ENCODE assay signal across 19 mouse cellular contexts in the genomic region with DNA sequence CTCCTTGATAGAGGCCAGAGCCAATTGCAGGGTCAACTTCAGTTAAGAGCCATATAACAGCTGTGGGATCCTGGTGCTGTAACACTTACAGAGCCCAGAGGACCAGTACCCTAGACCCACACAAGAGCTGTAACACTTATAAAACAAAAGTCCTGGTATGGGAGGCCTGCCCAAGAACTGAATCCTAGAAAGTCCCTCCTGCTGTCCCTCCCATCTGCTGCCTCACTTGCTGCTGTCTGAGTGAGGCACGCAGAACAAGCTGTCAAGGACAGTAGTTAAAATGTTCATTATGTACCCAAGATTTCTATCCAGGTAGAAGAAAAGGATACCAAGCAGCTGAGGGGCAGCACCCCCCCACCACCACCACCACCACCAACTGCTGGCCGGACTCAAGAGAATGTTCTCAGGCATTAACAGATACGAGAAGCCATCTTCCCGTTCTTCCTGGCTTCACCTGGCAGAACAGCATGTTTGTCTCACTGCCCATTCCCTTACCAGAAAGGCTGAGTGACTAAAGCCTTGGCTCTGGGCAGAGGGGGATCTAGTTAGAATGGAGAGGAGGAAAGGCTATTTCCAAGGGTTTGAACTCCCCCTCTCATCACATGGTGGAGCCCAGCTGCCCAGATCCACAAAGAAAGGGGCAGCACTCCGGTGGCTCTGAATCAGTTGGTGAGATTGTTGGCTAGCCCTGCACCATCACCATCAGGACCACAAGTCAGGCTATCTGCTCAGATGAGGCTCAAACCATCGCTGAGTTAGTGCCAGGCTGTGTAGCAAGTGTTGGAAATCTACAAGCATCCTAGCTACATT. TPM values are rescaled to one million over a fixed set of nuclear protein-coding genes. Genes with fewer than 3 reads are reported as not detected.
DNase-seq lines count a peak whose midpoint lies in the region; ATAC-seq and TF ChIP-seq lines count a peak whose summit lies in the region.
"Had no signal": no experiment of that assay in that cellular context is flagged by ENCODE, and none has a peak within 500 bp of the region (broad histone marks: within the 10 kb centered on the region; RNA-seq: fewer than 3 reads in every experiment).

No protein-coding gene starts in this region.

- DNase-seq in hindbrain, postnatal 0 days (ENCODE audit: low spot score), result peak; percentile 49
- DNase-seq in hindbrain, embryonic 11.5 days (ENCODE audit: low spot score), result no peak
- peak; percentile 51 to 67 for DNase-seq in right cerebral cortex, postnatal 10 days (ENCODE audit: low spot score in 2 of 2)
- DNase-seq in right cerebral cortex, postnatal 36 days (ENCODE audit: low spot score in 2 of 2), result no peak
- peak; percentile 60 for DNase-seq in cerebellum, adult 9-10 months
- no peak for DNase-seq in stomach, postnatal 0 days (ENCODE audit: low spot score)
- DNase-seq in adipocyte (ENCODE audit: low spot score), result no peak
- DNase-seq: adrenal gland, postnatal 14 days; gastrocnemius, postnatal 36 days; heart, postnatal 4 days; kidney, adult 8-10 months; kidney, postnatal 4 days; right cerebral cortex, postnatal 25 days had no signal

- no peak overlapping the region for H3K4me2 ChIP-seq in hindbrain, postnatal 0 days (ENCODE audit: low read depth, low read length)
- no peak overlapping the region for H3K4me2 ChIP-seq in hindbrain, embryonic 11.5 days (replicated peaks; ENCODE audit: low read depth, low read length)
- H3K4me2 ChIP-seq in stomach, postnatal 0 days (replicated peaks; ENCODE audit: low read depth), result no peak overlapping the region
- H3K4me2 ChIP-seq: embryonic facial prominence, embryonic 13.5 days; heart, embryonic 13.5 days; liver, embryonic 15.5 days; neural tube, embryonic 12.5 days had no signal

- H3K9me3 ChIP-seq in hindbrain, postnatal 0 days (ENCODE audit: low read length), result no peaks in the 10 kb centered on the region
- no peaks in the 10 kb centered on the region for H3K9me3 ChIP-seq in hindbrain, embryonic 11.5 days (ENCODE audit: control insufficient read depth, low read length)
- H3K9me3 ChIP-seq in stomach, postnatal 0 days (ENCODE audit: control insufficient read depth, low read length), result no peaks in the 10 kb centered on the region
- H3K9me3 ChIP-seq: embryonic facial prominence, embryonic 13.5 days; heart, embryonic 13.5 days; liver, embryonic 15.5 days; neural tube, embryonic 12.5 days had no signal

- ATAC-seq in hindbrain, postnatal 0 days, result peak; percentile 68
- no peak for ATAC-seq in hindbrain, embryonic 11.5 days (ENCODE audit: low FRiP score)
- no peak for ATAC-seq in stomach, postnatal 0 days (ENCODE audit: low FRiP score, low TSS enrichment)
- ATAC-seq: inflammation-experienced regulatory T-cells, adult 6 months; lung, postnatal 0 days had no signal

- H3K4me3 ChIP-seq in hindbrain, postnatal 0 days (ENCODE audit: low read length), result no peak overlapping the region
- no peak overlapping the region for H3K4me3 ChIP-seq in hindbrain, embryonic 11.5 days (ENCODE audit: low read depth, low read length)
- no peak overlapping the region for H3K4me3 ChIP-seq in stomach, postnatal 0 days (ENCODE audit: low read depth, low read length)
- H3K4me3 ChIP-seq: embryonic facial prominence, embryonic 13.5 days; heart, embryonic 13.5 days; liver, embryonic 15.5 days; neural tube, embryonic 12.5 days had no signal

- no peaks in the 10 kb centered on the region for H3K27me3 ChIP-seq in hindbrain, postnatal 0 days (ENCODE audit: insufficient read depth, low read length)
- no peaks in the 10 kb centered on the region for H3K27me3 ChIP-seq in hindbrain, embryonic 11.5 days (ENCODE audit: control insufficient read depth, insufficient read depth, low read length)
- no peaks in the 10 kb centered on the region for H3K27me3 ChIP-seq in stomach, postnatal 0 days (ENCODE audit: control insufficient read depth, insufficient read depth, low read length)
- H3K27me3 ChIP-seq: embryonic facial prominence, embryonic 13.5 days; neural tube, embryonic 12.5 days had no signal

- TF ChIP-seq EP300 in stomach, postnatal 0 days (optimal IDR thresholded peaks at IDR 0.05), result no peak

- no peak overlapping the region for H3K9ac ChIP-seq in hindbrain, postnatal 0 days (replicated peaks; ENCODE audit: low read length)
- no peak overlapping the region for H3K9ac ChIP-seq in hindbrain, embryonic 11.5 days (ENCODE audit: low read depth, low read length)
- H3K9ac ChIP-seq in stomach, postnatal 0 days (ENCODE audit: low read length), result no peak overlapping the region
- H3K9ac ChIP-seq: embryonic facial prominence, embryonic 13.5 days; heart, embryonic 13.5 days; liver, embryonic 15.5 days; neural tube, embryonic 12.5 days had no signal

- H3K27ac ChIP-seq in hindbrain, postnatal 0 days, result peak overlapping the region; percentile 73
- H3K27ac ChIP-seq in hindbrain, embryonic 11.5 days (ENCODE audit: low read depth, low read length), result no peak overlapping the region
- H3K27ac ChIP-seq in stomach, postnatal 0 days (replicated peaks), result peak overlapping the region; percentile 8; the same call in 1 of the 2 replicates
- H3K27ac ChIP-seq: embryonic facial prominence, embryonic 13.5 days; heart, embryonic 13.5 days; liver, embryonic 15.5 days; neural tube, embryonic 12.5 days had no signal

- WGBS in hindbrain, postnatal 0 days, result 63% methylated on average over 6 of the region's 6 CpGs
- WGBS in hindbrain, embryonic 11.5 days, result 86% methylated on average over 6 of the region's 6 CpGs
- 73% methylated on average over 6 of the region's 6 CpGs for WGBS in stomach, postnatal 0 days

- TF ChIP-seq CTCF in hindbrain, postnatal 0 days (IDR thresholded peaks at IDR 0.05; ENCODE audit: low read depth), result no peak
- no peak for TF ChIP-seq CTCF in stomach, postnatal 0 days (IDR thresholded peaks at IDR 0.05; ENCODE audit: low read depth)

- no peaks in the 10 kb centered on the region for H3K36me3 ChIP-seq in hindbrain, postnatal 0 days (ENCODE audit: insufficient read depth, low read length)
- no peaks in the 10 kb centered on the region for H3K36me3 ChIP-seq in hindbrain, embryonic 11.5 days (ENCODE audit: control insufficient read depth, insufficient read depth, low read length)
- H3K36me3 ChIP-seq in stomach, postnatal 0 days (ENCODE audit: control insufficient read depth, insufficient read depth, low read length), result no peaks in the 10 kb centered on the region
- H3K36me3 ChIP-seq: embryonic facial prominence, embryonic 13.5 days; heart, embryonic 13.5 days; liver, embryonic 15.5 days; neural tube, embryonic 12.5 days had no signal

- no peaks in the 10 kb centered on the region for H3K4me1 ChIP-seq in hindbrain, postnatal 0 days (ENCODE audit: insufficient read depth, low read length)
- H3K4me1 ChIP-seq in hindbrain, embryonic 11.5 days (replicated peaks; ENCODE audit: control insufficient read depth, insufficient read depth, low read length), result no peaks in the 10 kb centered on the region
- no peaks in the 10 kb centered on the region for H3K4me1 ChIP-seq in stomach, postnatal 0 days (replicated peaks; ENCODE audit: control insufficient read depth, insufficient read depth)
- H3K4me1 ChIP-seq: liver, embryonic 15.5 days; neural tube, embryonic 12.5 days had no signal

RNA-seq across cellular contexts. Expression of a gene that starts 7.4 kb away (rescaled TPM):
- total RNA-seq in hindbrain, postnatal 0 days (2014; rRNA removed), result 0.10 TPM in 1 of 2 replicates, not detected in the other
- 0.44 and 0.49 TPM in 2 replicates for polyA plus RNA-seq in hindbrain, postnatal 0 days (2015; fragmentation: Nextera tagmentation; extraction: Ambion mirVana)
- polyA plus RNA-seq in hindbrain, embryonic 11.5 days (2014; fragmentation: Nextera tagmentation; extraction: Ambion mirVana), result 0.11 TPM in 1 of 2 replicates, not detected in the other
- polyA plus RNA-seq in stomach, postnatal 0 days (2015; fragmentation: Nextera tagmentation; extraction: Ambion mirVana), result 37.0 and 38.3 TPM in 2 replicates
- polyA plus RNA-seq: inflammation-experienced regulatory T-cells, adult 6 months had no signal

RNA-seq across cellular contexts. Expression of a gene that starts 18.1 kb away (rescaled TPM):
- total RNA-seq in hindbrain, postnatal 0 days (2014; rRNA removed), result 14.1 and 19.2 TPM in 2 replicates
- polyA plus RNA-seq in hindbrain, postnatal 0 days (2015; fragmentation: Nextera tagmentation; extraction: Ambion mirVana), result 38.1 and 41.6 TPM in 2 replicates
- polyA plus RNA-seq in hindbrain, embryonic 11.5 days (2014; fragmentation: Nextera tagmentation; extraction: Ambion mirVana), result 44.1 and 49.2 TPM in 2 replicates
- 13.3 and 13.9 TPM in 2 replicates for polyA plus RNA-seq in stomach, postnatal 0 days (2015; fragmentation: Nextera tagmentation; extraction: Ambion mirVana)

RNA-seq across cellular contexts. Expression of a gene that starts 44.0 kb away (rescaled TPM):
- total RNA-seq in hindbrain, postnatal 0 days (2014; rRNA removed), result 26.4 and 41.9 TPM in 2 replicates
- polyA plus RNA-seq in hindbrain, postnatal 0 days (2015; fragmentation: Nextera tagmentation; extraction: Ambion mirVana), result 10.3 and 12.2 TPM in 2 replicates
- 3.6 and 4.0 TPM in 2 replicates for polyA plus RNA-seq in hindbrain, embryonic 11.5 days (2014; fragmentation: Nextera tagmentation; extraction: Ambion mirVana)
- 3.2 and 4.2 TPM in 2 replicates for polyA plus RNA-seq in stomach, postnatal 0 days (2015; fragmentation: Nextera tagmentation; extraction: Ambion mirVana)
- polyA plus RNA-seq: inflammation-experienced regulatory T-cells, adult 6 months had no signal

RNA-seq across cellular contexts. Expression of a gene that starts 54.6 kb away (rescaled TPM):
- total RNA-seq in hindbrain, postnatal 0 days (2014; rRNA removed), result 84.4 and 89.3 TPM in 2 replicates
- polyA plus RNA-seq in hindbrain, postnatal 0 days (2015; fragmentation: Nextera tagmentation; extraction: Ambion mirVana), result 140 and 152 TPM in 2 replicates
- polyA plus RNA-seq in hindbrain, embryonic 11.5 days (2014; fragmentation: Nextera tagmentation; extraction: Ambion mirVana), result 28.1 and 28.4 TPM in 2 replicates
- polyA plus RNA-seq in stomach, postnatal 0 days (2015; fragmentation: Nextera tagmentation; extraction: Ambion mirVana), result 36.7 and 40.7 TPM in 2 replicates

Comparison
In these comparisons a context has a peak if more than half of its experiments do, and no peak if none do; other contexts are left out.
1. DNase-seq: peak in hindbrain, postnatal 0 days (single experiment), right cerebral cortex, postnatal 10 days (2 of 2) and cerebellum, adult 9-10 months (single experiment); none in hindbrain, embryonic 11.5 days (single experiment), right cerebral cortex, postnatal 36 days (0 of 2), stomach, postnatal 0 days (single experiment) and adipocyte (single experiment).
2. RNA of a gene that starts 7.4 kb away (polyA plus RNA-seq): 37.0 to 38.3 TPM in stomach, postnatal 0 days; 0.44 to 0.49 TPM in hindbrain, postnatal 0 days and 0.11 TPM in hindbrain, embryonic 11.5 days; every median in the first group is over 10 times any median in the second.